Mouse (Mus musculus): ENCODE measurements around the gene Lsm14b. TPM values are rescaled to one million over a fixed set of nuclear protein-coding genes. Genes with fewer than 3 reads are reported as not detected.
A peak's percentile ranks its signal among the peaks of the same experiment; 100 is the strongest.

Gene Lsm14b
- polyA plus RNA-seq, 1 experiment = 48.7 TPM

- DNase-seq (ENCODE audit: low spot score) = no peak
Measured at GRCm38 (mm10) chr2:180017632-180018031, 7.2 kb upstream of the Lsm14b start.

GRCm38 (mm10) chr2:180018573-180018972 is 6.2 kb upstream of the Lsm14b start:
- no peak for DNase-seq (ENCODE audit: low spot score)

- no peak for DNase-seq (ENCODE audit: low spot score)
Measured at GRCm38 (mm10) chr2:180020091-180020661, 4.6 kb upstream of the Lsm14b start.

GRCm38 (mm10) chr2:180020919-180021318 is 3.9 kb upstream of the Lsm14b start:
- DNase-seq (ENCODE audit: low spot score) = no peak

GRCm38 (mm10) chr2:180022751-180023150 is 2.0 kb upstream of the Lsm14b start:
- no peak for DNase-seq (ENCODE audit: low spot score)

GRCm38 (mm10) chr2:180025135-180025860 is 511 bp downstream of the Lsm14b start:
- DNase-seq (ENCODE audit: low spot score) = peak; percentile 27

- no peak for DNase-seq (ENCODE audit: low spot score)
Measured at GRCm38 (mm10) chr2:180025861-180026200, 1.0 kb downstream of the Lsm14b start.

GRCm38 (mm10) chr2:180027768-180028167 is 3.0 kb downstream of the Lsm14b start:
- DNase-seq (ENCODE audit: low spot score) = no peak

GRCm38 (mm10) chr2:180031270-180031669 is 6.5 kb downstream of the Lsm14b start:
- DNase-seq (ENCODE audit: low spot score) = no peak

- DNase-seq (ENCODE audit: low spot score) = no peak
Measured at GRCm38 (mm10) chr2:180032925-180033324, 8.1 kb downstream of the Lsm14b start.

- no peak for DNase-seq (ENCODE audit: low spot score)
Measured at GRCm38 (mm10) chr2:180033956-180034355, 9.2 kb downstream of the Lsm14b start.

GRCm38 (mm10) chr2:180034753-180035152 is 10.0 kb downstream of the Lsm14b start:
- no peak for DNase-seq (ENCODE audit: low spot score)

- DNase-seq (ENCODE audit: low spot score) = no peak
Measured at GRCm38 (mm10) chr2:180040406-180040805, 15.6 kb downstream of the Lsm14b start.

- DNase-seq (ENCODE audit: low spot score) = peak; percentile 35
Measured at GRCm38 (mm10) chr2:180041577-180042255, 16.9 kb downstream of the Lsm14b start.

GRCm38 (mm10) chr2:180042256-180042857 is 17.6 kb downstream of the Lsm14b start, which contains the start of the genes Psma7 and Ss18l1:
TSS of gene Psma7 (minus strand) at chr2:180042433.
TSS of gene Ss18l1 (plus strand) at chr2:180042509.
- DNase-seq (ENCODE audit: low spot score) = peak; percentile 83

- peak; percentile 49 for DNase-seq (ENCODE audit: low spot score)
Measured at GRCm38 (mm10) chr2:180042858-180043515, 18.2 kb downstream of the Lsm14b start.

- no peak for DNase-seq (ENCODE audit: low spot score)
Measured at GRCm38 (mm10) chr2:180045283-180045682, 20.5 kb downstream of the Lsm14b start.

- DNase-seq (ENCODE audit: low spot score) = no peak
Measured at GRCm38 (mm10) chr2:180047580-180047979, 22.8 kb downstream of the Lsm14b start.

- DNase-seq (ENCODE audit: low spot score) = no peak
Measured at GRCm38 (mm10) chr2:180047980-180048635, 23.3 kb downstream of the Lsm14b start.

GRCm38 (mm10) chr2:180050986-180051385 is 26.2 kb downstream of the Lsm14b start:
- peak; percentile 63 for DNase-seq (ENCODE audit: low spot score)

- no peak for DNase-seq (ENCODE audit: low spot score)
Measured at GRCm38 (mm10) chr2:180051986-180052733, 27.4 kb downstream of the Lsm14b start.
